Mouse (Mus musculus) myocyte (in vitro differentiated cells): ENCODE results near the gene Cacna1a.

Source experiments
- CEBPB ChIP-seq: IDR thresholded peaks from 2 replicates; pipeline ENCODE4 v1.6.1; 2011; ENCODE audit warnings: mild to moderate bottlenecking, moderate library complexity; ENCODE audit not compliant: poor library complexity, insufficient read depth, severe bottlenecking
- E2F4 ChIP-seq: IDR thresholded peaks from one replicate; pipeline ENCODE4 v1.6.1; 2011; ENCODE audit warnings: mild to moderate bottlenecking, control low read depth, moderate library complexity; ENCODE audit not compliant: insufficient read depth
- POLR2A ChIP-seq: IDR thresholded peaks from one replicate; pipeline ENCODE4 v1.6.1; 2011; ENCODE audit warnings: low read depth, mild to moderate bottlenecking, control low read depth, moderate library complexity; ENCODE audit not compliant: insufficient read length

DNA sequence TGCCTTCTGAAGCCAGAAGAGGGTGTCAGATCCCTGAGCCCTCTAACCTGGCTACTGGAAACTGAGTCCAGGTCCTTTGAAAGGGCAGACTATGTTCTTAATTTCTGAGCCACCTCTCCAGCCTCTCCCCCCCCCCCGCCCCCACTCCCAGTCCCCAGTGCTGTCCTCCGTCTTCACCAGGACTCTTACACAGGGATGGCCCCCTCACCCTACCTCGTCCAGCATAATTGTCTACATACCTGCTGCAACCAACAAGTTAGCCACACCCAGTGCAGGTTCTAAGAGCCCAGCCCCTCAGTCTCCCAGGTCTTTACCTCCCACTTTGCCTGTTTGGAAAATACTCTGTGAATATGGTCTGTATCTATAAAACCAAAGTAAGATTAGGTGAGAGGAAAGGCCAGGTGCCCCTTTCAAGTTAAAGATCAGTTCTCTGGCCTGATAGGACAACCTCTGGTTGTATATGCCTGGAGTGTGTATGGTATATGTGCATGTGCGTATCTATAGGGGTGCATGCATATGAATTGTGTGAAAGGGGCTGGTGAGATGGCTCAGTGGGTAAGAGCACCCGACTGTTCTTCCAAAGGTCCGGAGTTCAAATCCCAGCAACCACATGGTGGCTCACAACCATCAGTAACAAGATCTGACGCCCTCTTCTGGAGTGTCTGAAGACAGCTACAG is 252.5 kb downstream of the Cacna1a start:
- TF ChIP-seq E2F4 (no peak), CEBPB (no peak), POLR2A (no peak)
